Mouse (Mus musculus): ENCODE results near the gene Rab5c. TPM values are rescaled to one million over a fixed set of nuclear protein-coding genes. Genes with fewer than 3 reads are reported as not detected.
A peak's percentile ranks its signal among the peaks of the same experiment; 100 is the strongest.

The Rab5c gene
- polyA plus RNA-seq, 1 experiment from 2014 or later, result 18.9 TPM

DNA sequence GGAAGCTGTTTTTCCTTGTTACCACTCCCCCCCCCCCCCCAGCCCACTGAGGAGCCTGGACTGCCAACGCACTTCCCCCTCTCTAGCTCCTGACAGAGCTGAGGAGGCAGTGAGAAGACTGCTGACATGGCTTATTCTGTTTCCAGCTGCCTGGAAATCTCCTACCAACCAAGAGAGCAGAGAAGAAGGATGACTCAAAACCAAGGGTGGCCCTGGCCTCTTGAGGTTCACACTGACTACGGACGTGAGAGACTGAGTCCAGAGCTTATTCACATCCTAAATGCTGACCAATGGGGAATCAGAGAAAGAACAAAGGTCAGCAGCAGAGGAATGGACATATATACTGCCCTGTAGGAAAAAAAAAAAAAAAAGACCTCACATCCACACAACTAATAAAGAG is 18.7 kb downstream of the Rab5c start:
- Histone ChIP-seq H3K4me1 (peaks cover 3% of the 10 kb centered on the region), H3K4me2 (replicated peaks) (no peak overlapping the region), H3K9me3 (no peaks in the 10 kb centered on the region), H3K36me3 (peaks cover 48% of the 10 kb centered on the region), H3K27me3 (no peaks in the 10 kb centered on the region), H3K27ac (no peak overlapping the region), H3K4me3 (no peak overlapping the region), H3K9ac (no peak overlapping the region)
- no peak for ATAC-seq (ENCODE audit: insufficient number of reproducible peaks, insufficient read depth, low FRiP score, low TSS enrichment)
- 83% methylated on average over 3 of the region's 3 CpGs for WGBS

GRCm38 (mm10) chr11:100718866-100719265 is 19.1 kb downstream of the Rab5c start:
- H3K4me1 ChIP-seq, result peaks cover 7% of the 10 kb centered on the region
- H3K4me2 ChIP-seq (replicated peaks), result no peak overlapping the region
- 89% methylated on average over 4 of the region's 4 CpGs for WGBS
- H3K9ac ChIP-seq, result no peak overlapping the region
- H3K27me3 ChIP-seq, result no peaks in the 10 kb centered on the region
- no peak overlapping the region for H3K27ac ChIP-seq
- no peak overlapping the region for H3K4me3 ChIP-seq
- ATAC-seq (ENCODE audit: insufficient number of reproducible peaks, insufficient read depth, low FRiP score, low TSS enrichment), result no peak
- H3K36me3 ChIP-seq, result peaks cover 48% of the 10 kb centered on the region
- H3K9me3 ChIP-seq, result no peaks in the 10 kb centered on the region

GRCm38 (mm10) chr11:100718462-100718861 is 19.6 kb downstream of the Rab5c start:
- WGBS, result 89% methylated on average over 7 of the region's 7 CpGs
- H3K9me3 ChIP-seq, result no peaks in the 10 kb centered on the region

GRCm38 (mm10) chr11:100716649-100717048 is 21.4 kb downstream of the Rab5c start:
- H3K36me3 ChIP-seq, result peaks cover 48% of the 10 kb centered on the region
- no peak overlapping the region for H3K27ac ChIP-seq
- H3K4me3 ChIP-seq, result no peak overlapping the region

More at GRCm38 (mm10) chr11:100718462-100718861, 19.6 kb downstream of the Rab5c start:
- no peak overlapping the region for H3K4me3 ChIP-seq
- peaks cover 11% of the 10 kb centered on the region for H3K4me1 ChIP-seq
- H3K27me3 ChIP-seq, result no peaks in the 10 kb centered on the region
- H3K36me3 ChIP-seq, result peaks cover 48% of the 10 kb centered on the region
- no peak for ATAC-seq (ENCODE audit: insufficient number of reproducible peaks, insufficient read depth, low FRiP score, low TSS enrichment)
- no peak overlapping the region for H3K27ac ChIP-seq
- H3K9ac ChIP-seq, result no peak overlapping the region
- H3K4me2 ChIP-seq (replicated peaks), result no peak overlapping the region

GRCm38 (mm10) chr11:100714948-100715347 is 23.1 kb downstream of the Rab5c start:
- 88% methylated on average over 6 of the region's 6 CpGs for WGBS
- Histone ChIP-seq H3K9ac (no peak overlapping the region), H3K36me3 (peaks cover 55% of the 10 kb centered on the region), H3K4me1 (peaks cover 30% of the 10 kb centered on the region), H3K27me3 (no peaks in the 10 kb centered on the region), H3K27ac (no peak overlapping the region), H3K9me3 (no peaks in the 10 kb centered on the region), H3K4me2 (replicated peaks) (no peak overlapping the region), H3K4me3 (no peak overlapping the region)
- no peak for ATAC-seq (ENCODE audit: insufficient number of reproducible peaks, insufficient read depth, low FRiP score, low TSS enrichment)

More at GRCm38 (mm10) chr11:100716649-100717048, 21.4 kb downstream of the Rab5c start:
- ATAC-seq (ENCODE audit: insufficient number of reproducible peaks, insufficient read depth, low FRiP score, low TSS enrichment), result no peak
- Histone ChIP-seq H3K4me1 (peaks cover 22% of the 10 kb centered on the region), H3K27me3 (no peaks in the 10 kb centered on the region), H3K9me3 (no peaks in the 10 kb centered on the region), H3K4me2 (replicated peaks) (no peak overlapping the region), H3K9ac (no peak overlapping the region)
- 87% methylated on average over 3 of the region's 3 CpGs for WGBS

GRCm38 (mm10) chr11:100714534-100714915 is 23.5 kb downstream of the Rab5c start:
- Histone ChIP-seq H3K27me3 (no peaks in the 10 kb centered on the region), H3K4me3 (no peak overlapping the region), H3K4me1 (peaks cover 30% of the 10 kb centered on the region), H3K36me3 (peaks cover 55% of the 10 kb centered on the region), H3K9ac (no peak overlapping the region; the same call in 1 of the 2 replicates), H3K9me3 (no peaks in the 10 kb centered on the region), H3K4me2 (replicated peaks) (peak overlapping the region; percentile 50), H3K27ac (peak overlapping the region; percentile 76)
- no peak for ATAC-seq (ENCODE audit: insufficient number of reproducible peaks, insufficient read depth, low FRiP score, low TSS enrichment)
- 49% methylated on average over 6 of the region's 6 CpGs for WGBS

GRCm38 (mm10) chr11:100713735-100714533 is 24.1 kb downstream of the Rab5c start, which contains the start of gene Hspb9:
TSS of gene Hspb9 (plus strand) at chr11:100713850.
- peaks cover 55% of the 10 kb centered on the region for H3K36me3 ChIP-seq
- 5% methylated on average over 38 of the region's 38 CpGs for WGBS
- H3K9ac ChIP-seq, result peak within 1 kb of the TSS; percentile 42
- peaks cover 30% of the 10 kb centered on the region for H3K4me1 ChIP-seq
- peak within 1 kb of the TSS; percentile 76 for H3K27ac ChIP-seq
- peak within 1 kb of the TSS; percentile 73 for H3K4me2 ChIP-seq (replicated peaks)
- no peak for ATAC-seq (ENCODE audit: insufficient number of reproducible peaks, insufficient read depth, low FRiP score, low TSS enrichment)
- no peaks in the 10 kb centered on the region for H3K9me3 ChIP-seq
- H3K27me3 ChIP-seq, result no peaks in the 10 kb centered on the region
- H3K4me3 ChIP-seq, result peak within 1 kb of the TSS; percentile 96

DNA sequence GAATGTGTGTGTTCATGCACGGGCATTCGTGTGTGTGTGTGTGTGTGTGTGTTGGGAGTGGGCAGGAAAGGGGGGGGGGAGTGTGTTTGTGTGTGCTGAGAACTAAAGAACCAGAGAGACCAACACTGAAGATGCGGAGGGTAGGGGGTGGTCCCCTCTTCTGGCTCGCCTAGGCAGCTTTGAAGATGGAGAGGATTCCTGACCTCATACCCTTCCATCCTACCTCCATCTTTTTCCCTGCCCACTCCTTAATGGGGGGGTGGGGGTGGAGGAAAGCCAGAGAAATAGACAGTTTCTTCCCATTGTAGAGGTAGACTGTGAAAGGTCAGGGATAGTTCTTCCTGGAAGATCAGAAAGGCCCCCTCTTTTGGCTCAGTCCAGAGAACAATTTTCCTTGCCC is 24.8 kb downstream of the Rab5c start:
- Histone ChIP-seq H3K4me3 (0 out of 2 replicates have a peak overlapping the region, but pooled peaks have one; percentile 22), H3K9me3 (no peaks in the 10 kb centered on the region), H3K27ac (peak overlapping the region; percentile 76), H3K4me2 (replicated peaks) (peak overlapping the region; percentile 50), H3K4me1 (peaks cover 30% of the 10 kb centered on the region), H3K27me3 (no peaks in the 10 kb centered on the region), H3K36me3 (peaks cover 55% of the 10 kb centered on the region), H3K9ac (peak overlapping the region; percentile 42)
- 47% methylated on average over 3 of the region's 4 CpGs for WGBS
- no peak for ATAC-seq (ENCODE audit: insufficient number of reproducible peaks, insufficient read depth, low FRiP score, low TSS enrichment)

GRCm38 (mm10) chr11:100711783-100712615 is 26.0 kb downstream of the Rab5c start, which contains the start of gene Kat2a:
TSS of gene Kat2a (minus strand) at chr11:100712465.
- Histone ChIP-seq H3K4me3 (peak within 1 kb of the TSS; percentile 96), H3K27me3 (no peaks in the 10 kb centered on the region), H3K36me3 (peaks cover 55% of the 10 kb centered on the region), H3K9ac (peak within 1 kb of the TSS; percentile 95), H3K27ac (peak within 1 kb of the TSS; percentile 91), H3K4me1 (peaks cover 30% of the 10 kb centered on the region), H3K4me2 (replicated peaks) (peak within 1 kb of the TSS; percentile 73), H3K9me3 (no peaks in the 10 kb centered on the region)
- 1% methylated on average over 48 of the region's 48 CpGs for WGBS
- peak; percentile 85 for ATAC-seq (ENCODE audit: insufficient number of reproducible peaks, insufficient read depth, low FRiP score, low TSS enrichment)

DNA sequence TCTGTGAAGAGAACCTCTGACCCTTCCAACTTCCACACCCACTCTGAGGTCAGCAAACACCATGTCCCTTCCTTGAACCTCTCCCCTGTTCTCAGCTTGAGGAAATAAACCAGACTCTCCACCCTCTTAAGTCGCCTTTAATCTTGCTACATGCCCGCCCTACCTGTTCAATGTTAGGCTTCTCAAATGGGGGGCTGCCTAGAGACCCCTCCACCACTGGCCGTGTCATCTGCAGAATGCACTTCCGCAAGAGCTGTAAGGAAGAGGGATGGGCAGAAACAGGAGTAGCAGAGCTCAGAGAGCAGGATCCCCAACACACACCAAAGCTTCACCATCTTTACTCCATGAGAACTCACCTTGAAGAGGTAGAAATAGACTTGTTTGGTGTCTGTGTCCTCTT is 27.0 kb downstream of the Rab5c start:
- 0 out of 2 replicates have a peak overlapping the region, but pooled peaks have one; percentile 4 for H3K4me3 ChIP-seq
- no peak overlapping the region for H3K27ac ChIP-seq
- H3K9me3 ChIP-seq, result no peaks in the 10 kb centered on the region
- peaks cover 30% of the 10 kb centered on the region for H3K4me1 ChIP-seq
- ATAC-seq (ENCODE audit: insufficient number of reproducible peaks, insufficient read depth, low FRiP score, low TSS enrichment), result no peak
- peaks cover 56% of the 10 kb centered on the region for H3K36me3 ChIP-seq
- H3K27me3 ChIP-seq, result no peaks in the 10 kb centered on the region
- 94% methylated on average over 4 of the region's 4 CpGs for WGBS
- H3K9ac ChIP-seq, result no peak overlapping the region
- 0 out of 2 replicates have a peak overlapping the region, but pooled peaks have one; percentile 73 for H3K4me2 ChIP-seq (replicated peaks)

DNA sequence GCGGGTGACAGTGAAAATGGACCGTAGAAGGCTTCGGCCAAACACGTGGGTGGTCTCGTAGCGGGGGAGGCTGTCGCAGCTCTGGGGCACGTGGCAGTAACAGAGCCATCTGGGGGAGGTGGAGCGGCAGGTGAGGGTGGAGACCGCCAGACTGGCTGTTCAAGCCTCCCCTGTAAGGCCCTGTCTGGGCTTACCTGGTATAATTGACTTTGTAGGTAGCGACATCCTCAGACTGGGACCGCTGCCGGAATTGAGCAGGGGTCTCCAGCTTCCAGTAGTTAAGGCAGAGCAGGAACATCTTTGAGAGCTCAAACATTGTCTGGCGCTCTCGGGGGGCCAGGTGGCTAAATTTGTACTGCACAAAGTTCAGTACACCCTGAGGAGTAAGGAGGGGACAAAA is 27.5 kb downstream of the Rab5c start:
- ATAC-seq (ENCODE audit: insufficient number of reproducible peaks, insufficient read depth, low FRiP score, low TSS enrichment), result no peak
- Histone ChIP-seq H3K9me3 (no peaks in the 10 kb centered on the region), H3K4me3 (no peak overlapping the region), H3K27ac (no peak overlapping the region), H3K36me3 (peaks cover 55% of the 10 kb centered on the region), H3K27me3 (no peaks in the 10 kb centered on the region), H3K9ac (no peak overlapping the region), H3K4me2 (replicated peaks) (no peak overlapping the region), H3K4me1 (peaks cover 30% of the 10 kb centered on the region)
- WGBS, result 93% methylated on average over 15 of the region's 15 CpGs

Measured in embryonic facial prominence, embryonic 12.5 days (tissue).